Mouse (Mus musculus) frontal cortex, postnatal 25 days (tissue): ENCODE measurements around the gene Gm4881.

ENCODE experiments used
- DNase-seq, 2 experiments: peaks; one replicate each; pipeline ENCODE4 v3.0.0; 2022; ENCODE audit warnings: low spot score in 2 of 2

Gene Gm4881

DNA sequence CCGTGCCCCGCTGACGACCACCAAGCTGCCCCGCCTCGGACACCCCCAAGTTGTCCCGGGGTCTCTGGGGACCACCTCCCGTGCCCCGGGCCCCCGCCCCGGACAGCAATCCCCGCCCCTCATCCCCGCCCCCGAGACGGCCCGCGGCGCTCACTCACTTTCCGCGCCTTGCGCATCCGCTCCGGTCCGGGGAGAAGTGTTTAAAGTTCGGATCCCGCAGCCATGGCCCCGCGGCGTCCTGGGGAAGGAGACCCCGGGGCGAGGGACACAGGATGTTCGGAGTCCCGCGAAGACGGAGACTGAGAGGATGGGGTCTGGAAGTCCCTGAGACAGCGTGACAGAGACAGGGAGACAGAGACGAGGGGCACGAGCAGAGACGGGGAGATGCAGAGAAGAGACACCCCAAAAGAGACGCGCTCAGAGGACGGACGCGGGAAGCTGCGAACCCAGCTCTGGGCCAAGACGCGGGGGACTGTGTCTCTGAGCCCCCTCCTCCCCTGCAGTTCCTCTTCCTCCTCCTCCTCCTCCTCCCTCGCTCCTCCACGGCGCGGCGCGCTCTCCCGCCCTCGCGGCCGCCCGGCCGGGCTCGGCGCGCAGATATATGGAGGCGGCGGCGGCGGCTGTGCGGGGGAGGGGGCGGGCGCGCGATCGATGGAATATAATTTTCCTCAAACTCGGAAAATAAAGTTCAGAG, at the start of gene Gm4881:
Gm4881 (minus strand) TSS at position 238 of the 694 bp plus-strand sequence.
- DNase-seq: no peak

DNA sequence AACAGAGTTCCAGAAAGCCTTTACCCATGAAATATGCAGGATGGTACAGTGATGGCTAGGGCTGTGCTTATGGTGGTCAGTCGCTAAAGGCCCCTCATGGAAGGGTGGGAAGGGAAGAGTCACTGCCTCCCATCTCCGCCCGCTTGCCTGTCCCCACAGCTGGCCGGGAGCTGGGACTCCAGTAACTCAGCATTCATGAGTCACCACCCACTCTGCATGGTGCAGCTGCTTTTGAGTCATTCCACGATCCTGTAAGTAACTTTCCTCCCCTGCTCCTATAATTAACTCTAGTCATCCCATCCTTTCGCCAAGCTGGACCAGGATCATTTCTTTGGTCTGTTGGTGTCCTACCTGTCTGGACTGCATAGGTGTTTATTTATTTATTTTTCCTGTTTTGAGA, 48.8 kb upstream of the Gm4881 start:
- DNase-seq: no peak

DNA sequence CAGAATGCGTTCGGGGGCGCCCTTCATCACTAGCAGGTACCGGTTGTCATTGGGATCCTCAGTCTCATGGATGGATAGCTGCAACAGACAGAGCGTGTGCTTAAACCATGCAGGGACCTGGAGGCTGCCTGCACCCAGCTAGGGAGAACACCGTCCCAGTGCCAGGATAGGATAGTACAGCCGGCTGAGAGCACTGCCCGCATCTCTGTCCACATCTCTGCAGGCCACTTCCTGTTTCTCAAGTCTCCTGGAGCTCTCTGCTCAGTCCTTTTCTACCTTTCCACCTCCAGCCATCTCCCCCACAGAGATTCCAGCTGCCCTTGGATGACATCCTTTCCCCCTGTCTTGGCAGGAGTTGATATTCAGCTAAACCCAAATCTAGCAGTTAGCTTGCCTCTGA, 46.2 kb upstream of the Gm4881 start:
- no peak for DNase-seq

DNA sequence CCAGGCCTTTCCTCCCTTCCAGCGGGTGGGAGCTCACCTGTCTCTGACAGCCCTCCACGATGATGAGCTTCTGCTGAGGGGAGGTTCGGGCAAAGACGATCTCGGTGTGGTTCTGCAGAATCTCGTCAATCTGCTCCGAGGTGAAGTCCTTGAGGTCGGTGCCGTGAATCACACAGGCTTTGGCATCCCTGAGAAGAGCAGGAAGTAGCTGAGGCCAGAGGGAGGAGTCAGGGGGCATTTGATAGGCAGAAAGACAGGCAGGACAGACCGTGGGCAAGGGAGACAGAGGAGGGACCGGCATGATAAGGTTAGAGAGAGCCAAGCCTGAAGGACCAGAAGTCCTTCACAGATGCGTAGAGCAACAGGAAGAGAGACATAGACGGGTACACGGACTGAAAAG, 43.6 kb upstream of the Gm4881 start:
- no peak for DNase-seq

DNA sequence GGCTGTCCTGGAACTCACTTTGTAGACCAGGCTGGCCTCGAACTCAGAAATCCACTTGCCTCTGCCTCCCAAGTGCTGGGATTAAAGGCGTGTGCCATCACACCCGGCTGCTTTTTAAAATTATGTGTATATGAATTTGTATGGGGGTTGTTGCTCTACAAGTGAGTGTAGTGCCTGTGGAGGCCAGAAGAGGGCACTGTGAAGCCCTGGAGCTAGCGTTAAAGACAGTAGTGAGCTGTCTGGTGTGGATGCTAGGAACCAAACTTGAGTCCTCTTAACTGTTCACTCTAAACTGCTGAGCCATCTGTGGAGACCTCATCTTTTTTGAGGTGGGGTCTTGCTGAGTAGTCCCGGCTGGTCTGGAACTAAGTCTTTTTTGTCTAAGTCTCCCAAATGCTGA, 41.5 kb upstream of the Gm4881 start:
- DNase-seq: no peak

DNA sequence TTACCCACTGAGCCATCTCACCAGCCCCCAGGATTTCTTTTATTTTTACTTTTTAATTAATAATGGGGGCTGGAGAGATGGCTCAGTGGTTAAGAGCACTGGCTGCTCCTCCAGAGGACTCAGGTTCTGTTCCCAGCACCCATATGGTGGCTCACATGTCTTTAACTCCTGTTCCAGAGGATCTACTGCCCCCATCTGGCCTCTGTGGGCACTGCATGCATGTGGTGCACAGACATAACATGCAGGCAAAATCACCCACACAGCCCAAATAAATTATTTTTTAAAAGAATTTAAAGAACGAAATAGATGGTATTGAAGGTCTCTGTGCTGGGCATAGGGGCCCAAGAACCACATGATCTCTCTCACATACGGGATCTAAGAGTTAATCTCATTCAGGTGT, 40.0 kb upstream of the Gm4881 start:
- DNase-seq: no peak

DNA sequence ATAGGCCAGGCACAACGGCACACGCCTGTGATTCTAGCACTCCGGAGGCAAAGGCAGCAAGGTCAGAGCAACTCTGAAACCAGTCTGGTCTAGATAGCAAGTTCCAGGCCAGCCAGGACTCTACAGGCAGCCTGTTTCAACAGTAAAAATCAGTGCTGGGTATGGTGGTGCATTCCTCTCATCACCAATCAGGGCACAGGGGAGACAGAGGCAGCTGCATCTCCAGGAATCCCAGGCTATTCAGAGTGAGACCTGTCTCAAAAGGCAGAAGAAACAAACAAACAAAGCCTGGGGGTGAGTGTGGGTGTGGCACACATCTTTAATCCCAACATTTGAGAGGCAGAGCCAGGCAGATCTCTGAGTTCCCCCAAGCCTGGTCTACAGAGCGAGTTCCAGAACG, 39.1 kb upstream of the Gm4881 start:
- DNase-seq: no peak

DNA sequence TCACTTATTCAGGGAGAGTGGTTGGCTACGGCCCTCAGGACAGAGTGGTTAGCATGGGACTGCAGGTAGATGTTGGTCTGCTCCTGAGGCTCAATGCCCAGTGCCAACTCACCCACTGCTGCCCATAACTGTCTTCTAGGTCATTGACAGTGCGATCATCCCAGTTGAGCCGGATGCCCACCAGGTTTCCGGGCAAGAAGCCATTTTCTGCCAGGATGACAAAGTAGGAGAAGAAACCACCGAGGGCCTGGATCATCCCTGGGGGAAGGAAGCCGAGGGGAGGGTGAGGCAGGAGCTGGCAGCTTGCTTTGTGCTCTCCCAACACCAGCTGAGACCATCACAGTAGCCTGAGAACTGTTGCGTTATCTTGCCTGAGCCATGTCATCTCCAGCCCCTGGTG, 36.1 kb upstream of the Gm4881 start:
- DNase-seq: no peak

DNA sequence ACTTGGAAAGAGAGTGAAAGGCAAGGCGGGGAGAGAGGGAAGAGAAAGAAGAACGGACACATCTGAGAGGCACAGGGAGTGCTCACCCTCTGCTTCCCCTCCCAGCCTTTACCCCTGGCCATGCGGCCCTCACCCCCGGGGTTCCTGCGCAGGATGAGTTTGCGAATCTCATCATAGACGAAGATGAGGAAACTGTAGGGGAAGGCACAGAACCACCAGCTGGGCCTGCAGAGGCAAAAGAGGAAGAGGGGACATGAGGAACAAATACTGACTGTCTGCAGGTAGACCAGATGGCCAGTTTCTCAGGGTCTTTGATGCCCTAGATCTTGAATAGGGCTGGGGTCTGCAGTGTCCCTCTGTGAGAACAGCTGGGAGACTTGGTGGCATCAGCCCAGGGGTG, 34.5 kb upstream of the Gm4881 start:
- DNase-seq: no peak

DNA sequence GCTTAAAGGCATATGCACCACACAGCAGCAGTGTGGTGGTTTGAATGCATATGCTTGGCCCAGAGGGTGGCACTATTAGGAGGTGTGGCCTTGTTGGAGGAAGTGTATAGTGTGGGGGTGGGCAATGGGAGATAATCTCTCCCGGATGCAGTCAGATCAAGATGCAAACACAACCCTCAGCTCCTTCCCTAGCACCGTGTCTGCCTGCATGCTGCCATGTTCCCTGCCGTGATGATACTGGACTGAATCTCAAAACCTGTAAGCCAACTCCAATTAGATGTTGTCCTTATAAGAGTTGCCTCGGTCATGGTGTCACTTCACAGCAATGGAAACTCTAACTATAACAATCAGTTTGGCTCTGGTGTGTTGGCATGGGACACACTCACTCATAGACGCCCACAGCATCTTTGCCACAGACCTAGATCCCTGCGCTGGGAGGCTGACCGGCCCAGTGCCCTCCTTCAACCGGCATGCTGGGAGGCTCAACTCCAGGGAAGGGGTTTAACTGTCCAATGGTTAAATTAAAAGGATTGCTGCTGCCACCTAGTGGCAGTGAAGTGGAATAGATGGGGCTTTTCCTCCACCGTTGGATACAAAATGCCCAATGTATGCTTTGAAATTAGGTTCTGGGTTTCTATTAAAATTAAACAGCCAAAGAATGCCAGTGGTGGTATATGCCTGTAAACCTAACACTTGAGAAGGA, 30.8 kb upstream of the Gm4881 start:
- no peak for DNase-seq

DNA sequence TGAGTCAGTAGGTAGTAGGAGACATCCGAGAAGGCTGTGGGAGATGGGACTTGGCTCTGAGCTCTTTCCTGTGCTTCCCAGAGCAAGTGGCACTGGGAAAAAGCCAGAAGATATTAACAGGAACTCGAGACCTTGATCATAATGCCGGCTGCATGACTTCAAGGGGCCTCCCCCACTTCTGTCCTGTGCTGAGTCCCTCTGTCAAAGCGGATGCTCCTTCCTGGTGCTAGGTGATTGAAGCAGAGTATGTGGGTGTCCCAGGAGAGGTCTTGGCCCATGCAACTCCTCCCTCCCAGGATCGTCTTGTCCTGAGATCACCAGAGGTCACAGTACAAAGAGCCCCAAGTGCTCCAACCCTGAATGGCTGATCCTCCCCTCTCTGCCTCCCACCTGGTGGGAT, 29.6 kb upstream of the Gm4881 start:
- DNase-seq: no peak

DNA sequence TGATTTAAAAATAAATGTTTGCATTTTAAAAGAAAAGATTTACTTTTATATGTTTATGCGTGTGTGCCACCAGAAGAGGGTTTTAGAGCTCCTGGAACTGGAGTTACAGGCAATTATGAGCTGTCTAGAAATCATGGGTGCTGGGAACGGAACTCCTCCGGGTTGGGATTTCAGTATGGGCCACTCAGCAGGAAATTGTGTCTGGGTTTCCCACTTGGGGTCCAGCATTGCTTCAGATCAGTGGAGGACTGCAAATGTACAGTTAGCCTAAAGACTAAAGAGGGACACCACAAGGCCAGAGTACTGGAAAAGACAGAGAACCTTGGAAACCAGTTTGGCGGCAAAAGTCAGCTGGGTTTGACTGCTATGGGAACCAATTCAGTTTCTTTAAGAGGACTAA, 28.9 kb upstream of the Gm4881 start:
- DNase-seq: no peak

DNA sequence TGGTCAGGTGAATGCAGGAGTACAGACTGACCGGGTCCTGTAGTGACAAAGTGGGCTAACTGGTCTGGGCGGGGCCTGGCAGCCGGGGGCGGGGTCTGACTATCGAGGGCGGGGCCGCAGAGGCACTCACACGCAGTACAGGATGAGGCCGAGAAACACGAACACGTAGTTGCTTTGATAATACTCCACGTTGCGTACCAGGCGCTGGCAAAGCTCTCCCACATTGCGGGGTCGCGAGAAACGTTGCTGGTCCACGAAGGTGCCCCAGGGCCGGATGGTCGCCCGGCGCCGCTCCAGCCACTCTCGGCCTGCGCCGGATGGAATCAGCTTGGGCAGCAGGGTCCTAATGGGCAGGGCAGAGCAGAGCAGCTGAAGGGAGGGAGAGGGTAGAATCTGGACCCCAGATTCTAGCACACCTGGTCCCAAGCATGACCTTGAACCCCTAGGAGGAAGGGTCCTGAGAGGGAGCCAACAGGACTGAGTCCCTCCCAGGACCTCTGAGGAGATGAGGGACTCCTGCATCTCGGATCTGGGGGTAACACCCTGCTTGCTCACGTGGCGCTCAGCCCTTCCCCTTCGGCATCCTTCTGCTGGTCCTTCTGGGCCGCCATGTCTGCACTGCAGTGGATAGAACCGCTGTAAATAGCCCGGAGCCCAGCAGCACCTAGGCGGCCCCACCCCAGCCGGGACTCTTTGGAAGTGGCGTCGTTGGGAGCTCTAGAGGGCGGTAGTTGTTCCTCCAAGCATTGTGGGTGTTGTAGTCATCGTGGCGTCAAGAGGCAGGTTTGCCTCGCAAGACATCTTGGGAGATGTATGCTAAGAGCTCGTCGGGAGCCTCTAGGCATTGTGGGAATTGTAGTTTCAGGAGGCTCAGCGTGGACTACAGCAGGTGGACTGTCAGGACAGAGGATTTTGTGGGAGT, 27.9 kb upstream of the Gm4881 start, which contains the start of gene Rabac1:
Rabac1 (minus strand) TSS at position 783 of the 922 bp plus-strand sequence.
- peak; percentile 76 to 90 for DNase-seq

DNA sequence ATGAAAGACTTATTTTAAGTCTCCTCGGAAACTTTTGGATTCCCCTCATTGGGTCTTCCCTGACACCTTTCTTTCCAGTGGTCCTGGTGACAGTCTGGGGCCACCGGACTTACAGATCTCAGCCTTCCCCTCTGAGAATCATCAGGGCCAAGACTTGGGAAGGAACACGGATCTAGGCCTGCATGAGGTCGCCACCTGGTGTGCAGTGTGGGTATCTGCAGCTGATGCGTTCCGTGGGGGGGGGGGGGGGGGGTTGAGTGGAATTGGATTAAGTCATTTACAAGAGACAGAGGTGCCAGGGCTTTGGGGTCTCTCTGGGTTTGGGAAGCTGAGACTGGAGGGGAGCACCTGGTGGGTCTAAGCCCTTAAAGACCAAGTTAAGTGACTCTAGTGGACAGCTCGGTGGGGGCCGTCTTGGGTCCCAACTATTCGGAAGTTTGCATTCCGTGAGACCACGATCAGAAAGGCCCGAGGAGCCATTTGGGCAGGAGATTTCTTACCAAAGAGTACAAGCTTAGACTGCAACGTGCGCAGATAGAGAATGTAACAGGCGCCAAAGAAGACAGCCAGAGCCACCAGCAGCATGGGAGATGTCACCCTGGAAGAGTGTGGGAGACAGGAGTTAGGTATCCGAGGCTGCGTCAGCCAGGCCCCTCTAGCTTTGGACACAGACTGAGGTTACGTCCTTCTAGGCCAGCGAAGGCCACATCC, 27.1 kb upstream of the Gm4881 start:
- no peak for DNase-seq

DNA sequence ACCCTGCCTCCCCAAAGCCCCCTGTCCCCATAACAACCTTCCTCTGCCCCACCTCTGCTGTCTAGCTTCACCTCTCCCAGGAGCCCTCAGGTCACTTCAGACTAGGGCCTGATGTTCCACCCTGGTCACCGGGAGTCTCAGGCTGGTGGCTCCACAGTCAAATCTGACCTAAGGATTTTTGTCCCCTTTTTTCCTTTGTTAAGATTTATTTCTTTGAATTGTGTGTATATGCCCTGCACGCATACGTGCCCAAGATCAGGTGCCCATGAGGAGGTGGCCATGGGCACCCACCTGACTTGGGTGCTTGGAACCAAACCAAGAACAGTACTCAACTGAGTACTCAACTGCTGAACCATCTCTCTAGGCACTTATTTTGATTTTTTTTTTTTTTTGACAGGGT, 26.0 kb upstream of the Gm4881 start:
- no peak for DNase-seq

DNA sequence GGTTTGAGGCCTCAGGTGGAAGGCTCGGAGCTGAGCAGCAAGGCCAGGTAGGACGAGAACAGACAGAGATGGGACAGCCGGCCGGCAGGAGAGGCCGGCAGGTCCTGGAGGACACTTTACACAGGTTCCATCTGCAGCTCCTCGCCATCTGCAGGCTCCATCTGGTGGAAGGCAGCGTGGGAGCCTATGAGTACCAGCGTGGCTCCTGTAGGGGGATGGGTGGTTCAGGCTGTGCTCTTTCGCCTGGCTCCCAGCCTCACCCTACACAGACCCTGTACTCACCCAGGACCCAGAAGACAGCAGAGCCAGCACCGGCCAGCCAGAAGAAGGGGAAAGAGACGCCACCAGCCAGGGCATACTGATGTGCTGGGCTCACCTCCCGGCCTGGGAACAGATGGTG, 25.5 kb upstream of the Gm4881 start:
- no peak for DNase-seq

DNA sequence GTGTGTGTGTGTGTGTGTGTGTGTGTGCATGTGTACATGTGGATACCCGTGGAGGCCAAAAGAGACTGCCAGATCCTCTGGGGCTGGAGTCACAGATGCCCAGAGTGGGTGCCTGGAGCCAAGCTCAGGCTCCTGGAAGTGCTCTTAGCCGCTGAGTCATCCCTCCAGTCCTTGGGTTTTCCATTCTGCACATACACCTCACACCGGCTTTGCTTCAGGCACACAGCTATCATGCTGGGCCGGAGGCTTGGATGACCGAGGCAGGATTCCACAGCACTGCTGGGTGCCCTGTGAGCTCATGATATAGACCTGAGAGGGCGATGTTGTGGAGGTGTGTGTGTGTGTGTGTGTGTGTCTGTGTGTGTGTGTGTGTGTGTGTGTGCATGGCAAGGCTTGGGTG, 24.2 kb upstream of the Gm4881 start:
- DNase-seq: no peak

DNA sequence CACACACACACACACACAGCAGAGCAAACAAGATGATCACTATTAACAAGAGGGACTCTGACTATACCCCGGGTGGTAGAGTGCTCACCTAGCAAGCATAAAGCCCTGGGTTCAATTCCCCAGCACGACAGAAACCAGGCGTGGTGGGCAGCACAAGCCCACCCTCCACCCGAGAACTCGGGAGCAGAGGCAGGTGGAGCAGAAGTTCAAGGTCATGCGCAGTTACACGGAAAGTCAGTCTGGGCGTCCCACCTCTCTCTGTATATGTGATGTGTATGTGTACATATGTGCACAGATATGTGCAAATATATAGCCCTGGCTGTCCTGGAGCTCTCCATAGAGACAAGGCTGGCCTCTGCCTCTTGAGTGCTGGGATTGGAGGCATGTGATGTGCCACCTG, 23.7 kb upstream of the Gm4881 start:
- DNase-seq: no peak

DNA sequence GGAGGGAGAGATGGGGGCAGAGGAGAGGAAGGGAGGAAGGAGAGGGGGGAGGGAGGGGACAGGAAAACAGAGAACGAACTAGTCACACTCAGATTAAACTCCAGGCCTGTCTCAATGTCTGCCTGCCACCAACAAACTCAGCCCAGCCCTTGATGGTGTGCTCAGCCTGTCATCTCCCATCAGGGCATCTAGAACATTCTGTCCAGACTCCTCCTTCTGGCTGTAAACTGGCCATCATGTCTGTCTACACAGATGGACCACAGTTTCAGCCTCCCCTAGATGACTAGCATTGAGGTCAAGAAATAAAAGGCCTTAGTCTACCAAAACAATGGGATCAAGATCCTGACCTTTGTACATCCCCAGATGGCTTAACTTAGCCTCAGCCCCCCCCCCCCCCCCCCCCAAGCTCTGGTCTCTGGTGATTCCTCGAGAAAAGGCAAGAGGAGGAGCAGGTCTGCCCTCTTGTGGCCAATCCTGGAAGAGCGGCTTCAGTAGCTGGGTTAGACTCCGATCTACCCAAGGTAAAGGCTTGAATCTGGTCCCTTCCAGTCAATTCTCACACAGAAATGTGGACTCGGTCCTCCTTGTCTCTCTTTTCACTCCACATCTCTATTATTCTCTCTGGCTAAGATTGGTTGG, 20.7 kb upstream of the Gm4881 start:
- peak; percentile 85 to 88 for DNase-seq

DNA sequence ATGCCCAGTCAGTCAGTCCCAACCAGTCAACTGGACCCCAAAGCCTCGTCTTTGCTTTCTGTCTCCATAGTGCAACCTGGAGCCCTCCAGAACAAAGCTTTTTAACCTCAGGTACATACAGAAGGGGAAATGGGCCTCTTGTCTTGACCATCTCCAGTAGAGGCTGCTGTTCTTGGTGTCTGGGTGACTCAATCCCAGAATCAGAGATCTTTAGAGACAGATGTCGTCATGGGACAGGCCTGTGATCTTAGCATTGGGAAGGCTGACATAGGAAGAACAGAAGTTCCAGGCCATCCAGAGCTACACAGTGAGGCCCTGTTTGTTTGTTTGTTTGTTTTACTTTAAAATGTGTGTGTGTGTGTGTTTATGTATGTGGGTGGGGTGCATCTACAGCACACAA, 20.0 kb upstream of the Gm4881 start:
- DNase-seq: no peak

DNA sequence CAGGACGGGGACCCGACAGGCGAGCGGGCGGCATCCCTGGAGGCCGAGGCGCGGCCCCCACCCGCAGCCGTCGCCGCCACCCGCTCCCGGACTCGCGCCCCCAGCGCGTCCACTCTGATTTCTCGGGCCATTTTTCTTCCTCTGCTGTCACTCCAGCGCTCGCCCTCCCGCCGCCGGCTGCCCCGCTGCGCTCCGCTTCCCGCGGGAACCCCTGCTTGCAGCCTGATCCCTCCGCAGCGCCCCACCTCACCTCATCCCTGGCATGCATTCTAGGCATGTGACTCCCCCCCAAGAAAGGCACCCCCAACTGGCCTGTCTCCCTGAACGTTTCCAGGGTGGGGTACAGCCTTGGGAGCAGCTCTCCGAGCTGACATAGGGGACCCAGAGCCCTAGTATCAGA, 10.9 kb upstream of the Gm4881 start:
- no peak for DNase-seq
